Mouse (Mus musculus) hindlimb bud, embryonic 11.5 days (tissue): ENCODE data around the gene Erbb4.

Experiments used
- DNase-seq: peaks from one replicate; pipeline ENCODE4 v3.0.0-alpha.2; 2012; ENCODE audit warnings: low read depth, low spot score; ENCODE audit errors: extremely low spot score

Gene Erbb4

GRCm38 (mm10) chr1:69107485-69108158 lies at the start of gene Erbb4:
TSS of gene Erbb4 (minus strand) at chr1:69108059.
- DNase-seq, result no peak

GRCm38 (mm10) chr1:69157346-69157745 lies 49.5 kb upstream of the Erbb4 start:
- DNase-seq, result no peak

GRCm38 (mm10) chr1:69141341-69141740 lies 33.5 kb upstream of the Erbb4 start:
- DNase-seq, result no peak

- DNase-seq, result no peak
Observed at GRCm38 (mm10) chr1:69139519-69139868, 31.6 kb upstream of the Erbb4 start.

- peak; percentile 58 for DNase-seq
Observed at GRCm38 (mm10) chr1:69138856-69139518, 31.1 kb upstream of the Erbb4 start.

GRCm38 (mm10) chr1:69124147-69124848 lies 16.4 kb upstream of the Erbb4 start:
- DNase-seq, result no peak

- no peak for DNase-seq
Observed at GRCm38 (mm10) chr1:69118249-69118938, 10.5 kb upstream of the Erbb4 start.

- no peak for DNase-seq
Observed at GRCm38 (mm10) chr1:69108159-69108925, 483 bp upstream of the Erbb4 start.

GRCm38 (mm10) chr1:69106937-69107461 lies 860 bp downstream of the Erbb4 start:
- no peak for DNase-seq

GRCm38 (mm10) chr1:69106322-69106761 lies 1.5 kb downstream of the Erbb4 start:
- no peak for DNase-seq

- DNase-seq, result no peak
Observed at GRCm38 (mm10) chr1:69105493-69106321, 2.2 kb downstream of the Erbb4 start.

- DNase-seq, result no peak
Observed at GRCm38 (mm10) chr1:69105096-69105492, 2.8 kb downstream of the Erbb4 start.

GRCm38 (mm10) chr1:69103211-69103706 lies 4.6 kb downstream of the Erbb4 start:
- DNase-seq, result no peak

GRCm38 (mm10) chr1:69101670-69102069 lies 6.2 kb downstream of the Erbb4 start:
- no peak for DNase-seq

- no peak for DNase-seq
Observed at GRCm38 (mm10) chr1:69093052-69093451, 14.8 kb downstream of the Erbb4 start.

- no peak for DNase-seq
Observed at GRCm38 (mm10) chr1:69089331-69089730, 18.5 kb downstream of the Erbb4 start.

- no peak for DNase-seq
Observed at GRCm38 (mm10) chr1:69085753-69086152, 22.1 kb downstream of the Erbb4 start.

- DNase-seq, result no peak
Observed at GRCm38 (mm10) chr1:69048918-69049317, 58.9 kb downstream of the Erbb4 start.

GRCm38 (mm10) chr1:69046228-69046978 lies 61.5 kb downstream of the Erbb4 start:
- no peak for DNase-seq
